Mouse (Mus musculus) spleen, adult 2 months (tissue): ENCODE results near the gene Rasgef1c.

ENCODE experiments used
- CTCF ChIP-seq: fragments of 200-500 bp; IDR thresholded peaks from 2 replicates; pipeline ENCODE4 v1.5.1; 2011; ENCODE audit warnings: mild to moderate bottlenecking, inconsistent platforms; ENCODE audit not compliant: insufficient read depth, insufficient read length, insufficient replicate concordance; ENCODE audit errors: extremely low read depth
- POLR2A ChIP-seq: fragments of 200-500 bp; IDR thresholded peaks from 2 replicates; pipeline ENCODE4 v1.6.1; 2011; ENCODE audit warnings: low read depth, low read length, inconsistent platforms

DNA sequence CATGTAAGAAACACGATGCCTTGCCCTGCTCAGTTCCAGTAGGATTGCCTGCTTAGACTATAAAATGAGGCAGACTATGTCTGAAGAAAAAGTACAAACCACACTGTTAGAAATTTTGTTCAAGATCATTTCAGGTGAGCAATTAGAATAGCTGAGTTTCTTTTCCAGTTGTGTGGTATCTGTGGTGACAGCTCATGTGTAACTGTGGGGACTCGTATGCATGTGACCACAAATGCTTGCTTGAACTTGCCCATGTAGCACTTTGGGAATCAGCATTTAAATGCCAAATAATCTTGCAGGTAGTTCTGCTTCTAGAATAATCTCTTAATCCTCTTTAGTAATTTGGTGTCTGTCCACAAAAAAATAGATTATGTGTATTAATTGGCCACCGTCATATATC lies 18.2 kb upstream of the Rasgef1c start:
- TF ChIP-seq POLR2A, result no peak
- TF ChIP-seq CTCF, result no peak
